Mouse (Mus musculus): Measurements from ENCODE around the gene Fbxw9. TPM values are rescaled to one million over a fixed set of nuclear protein-coding genes. Genes with fewer than 3 reads are reported as not detected.
"Not testable (repeated sequence)": the region's sequence is repeated elsewhere in the genome, so short reads cannot be mapped to it uniquely, and the experiment has no call there.

Fbxw9 gene
- total RNA-seq, 2 experiments from 2014 or later: 19.3 to 19.8 TPM

DNA sequence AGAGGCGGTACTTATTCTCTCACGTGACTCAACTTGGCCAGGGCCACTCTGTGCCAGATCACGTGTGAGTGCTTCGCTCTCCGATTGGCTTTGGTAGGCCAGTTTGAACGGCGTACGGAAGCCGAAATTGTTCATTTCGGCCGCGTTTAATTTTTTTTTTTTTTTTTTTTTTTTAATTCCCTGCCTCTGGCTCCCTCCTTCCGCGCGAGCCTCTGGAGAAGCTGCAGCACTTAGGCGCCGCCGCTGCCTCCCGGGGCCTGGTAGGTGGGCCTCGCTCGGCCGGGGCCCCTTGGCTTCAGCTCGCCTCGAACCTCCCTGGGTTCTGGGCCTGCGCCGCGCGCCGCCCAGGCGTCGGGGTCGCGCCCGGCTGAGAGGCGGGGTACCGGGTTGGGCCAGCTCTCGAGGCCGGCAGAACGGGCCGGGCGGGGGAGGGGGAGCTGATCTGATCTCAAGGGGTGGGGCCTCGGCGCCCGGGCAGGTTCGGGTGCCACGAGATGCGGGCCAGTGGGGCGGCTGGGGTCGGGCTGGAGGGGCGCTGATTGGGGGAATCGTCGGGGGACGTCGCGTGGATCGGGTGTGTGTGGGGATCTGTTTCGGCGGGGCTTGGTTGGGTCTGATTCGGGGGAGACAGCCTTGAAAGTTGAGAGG is 23.0 kb upstream of the Fbxw9 start, which contains the start of gene Tnpo2:
Gene Tnpo2 (plus strand): TSS at position 198 of the 648 bp plus-strand sequence.
- DNase-seq (ENCODE audit: low spot score in 2 of 2): peak; percentile 90 to 97

DNA sequence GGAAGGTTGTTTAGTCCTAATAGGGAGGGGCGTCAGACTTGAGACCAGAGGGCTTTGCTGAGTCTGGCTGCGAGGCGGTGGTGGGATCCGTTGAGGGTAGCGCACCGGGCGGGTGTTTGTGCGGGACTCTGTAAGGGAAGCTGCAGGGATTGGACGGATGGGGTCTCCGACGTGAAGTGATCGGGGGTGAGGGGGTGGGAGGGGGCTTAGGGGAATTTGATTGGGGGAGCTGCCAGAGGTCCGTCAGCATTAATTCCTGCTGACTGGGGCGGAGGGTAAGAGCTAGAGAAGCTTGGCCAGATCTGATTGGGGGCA is 22.5 kb upstream of the Fbxw9 start:
- DNase-seq (ENCODE audit: low spot score in 2 of 2): no peak

DNA sequence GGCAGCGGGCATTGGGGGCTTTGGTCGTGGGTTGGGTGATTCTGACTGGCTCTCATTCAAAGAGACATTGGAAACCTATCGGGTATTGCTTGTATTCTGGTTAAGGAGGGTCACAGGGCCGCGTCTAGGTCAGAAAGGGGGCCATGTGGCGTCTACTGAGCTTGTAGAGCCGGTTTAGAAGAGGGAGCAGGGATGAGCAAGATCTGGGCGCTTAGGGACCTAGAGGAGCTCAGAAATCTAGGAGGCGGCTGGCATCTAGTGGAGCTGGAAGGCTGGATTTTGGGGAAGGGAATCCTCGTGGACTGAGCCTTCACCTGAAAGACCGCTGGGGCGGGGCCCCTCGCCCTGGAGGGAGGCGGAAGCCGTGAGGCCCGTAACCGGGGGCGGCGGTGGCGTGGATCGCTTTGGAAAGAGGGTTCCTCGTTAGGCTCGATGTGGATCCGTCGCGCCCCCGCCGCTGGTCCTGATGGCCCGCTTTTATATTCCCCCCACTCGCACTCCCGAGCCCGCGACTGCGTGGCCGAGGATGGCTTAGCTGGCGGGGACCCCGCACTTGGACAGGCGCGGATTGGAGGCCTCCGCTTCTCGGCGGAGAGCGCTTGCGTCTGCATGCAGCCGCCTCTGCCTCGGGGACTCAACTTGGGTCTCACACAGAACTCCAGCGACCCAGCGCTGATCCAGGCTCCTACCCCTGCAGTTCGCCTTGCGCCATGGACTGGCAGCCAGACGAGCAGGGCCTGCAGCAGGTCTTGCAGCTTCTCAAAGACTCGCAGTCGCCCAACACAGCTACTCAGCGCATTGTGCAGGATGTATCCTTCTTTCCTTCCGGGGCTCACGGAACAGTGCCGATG is 21.9 kb upstream of the Fbxw9 start:
- DNase-seq (ENCODE audit: low spot score in 2 of 2): peak; percentile 51 to 60

DNA sequence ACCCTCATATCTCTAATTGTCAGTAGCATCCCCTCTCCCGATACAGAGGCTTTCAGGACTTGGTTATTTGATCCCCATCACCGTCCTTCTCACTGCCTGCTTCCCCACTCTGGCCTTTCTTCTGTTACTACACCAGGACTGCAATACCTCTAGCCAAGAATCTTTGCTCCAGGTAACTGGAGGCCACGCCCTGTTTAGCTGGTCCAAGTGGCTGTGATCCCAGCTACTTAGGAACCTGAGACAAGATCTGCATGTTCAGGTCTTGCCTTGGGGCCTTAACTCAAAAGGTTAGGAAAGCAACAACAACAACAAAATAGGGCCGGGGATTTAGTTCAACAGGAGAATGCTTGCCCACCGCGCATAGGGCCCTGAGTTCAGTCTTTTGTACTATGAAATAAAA is 16.2 kb upstream of the Fbxw9 start:
- DNase-seq (ENCODE audit: low spot score in 2 of 2): no peak

DNA sequence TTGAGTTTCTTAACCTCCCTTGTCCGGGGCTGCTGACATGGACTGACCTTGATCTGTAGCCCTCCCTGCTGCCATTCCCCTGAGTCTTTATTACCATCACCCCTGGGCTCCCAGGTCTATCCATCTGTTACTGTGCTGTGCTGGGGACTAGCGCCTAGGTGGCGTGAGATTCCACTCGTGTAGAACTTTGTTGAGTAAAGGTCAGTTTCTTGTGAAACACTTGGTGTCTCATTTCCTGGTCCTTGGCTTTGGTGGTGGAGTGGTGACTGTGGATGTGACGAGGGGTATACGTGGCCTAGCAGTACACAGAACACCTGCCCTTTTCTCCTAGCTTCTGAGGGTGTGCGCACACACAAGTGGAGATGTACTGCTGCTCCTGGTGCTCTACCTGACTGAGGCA is 2.5 kb upstream of the Fbxw9 start:
- no peak for DNase-seq (ENCODE audit: low spot score in 2 of 2)

DNA sequence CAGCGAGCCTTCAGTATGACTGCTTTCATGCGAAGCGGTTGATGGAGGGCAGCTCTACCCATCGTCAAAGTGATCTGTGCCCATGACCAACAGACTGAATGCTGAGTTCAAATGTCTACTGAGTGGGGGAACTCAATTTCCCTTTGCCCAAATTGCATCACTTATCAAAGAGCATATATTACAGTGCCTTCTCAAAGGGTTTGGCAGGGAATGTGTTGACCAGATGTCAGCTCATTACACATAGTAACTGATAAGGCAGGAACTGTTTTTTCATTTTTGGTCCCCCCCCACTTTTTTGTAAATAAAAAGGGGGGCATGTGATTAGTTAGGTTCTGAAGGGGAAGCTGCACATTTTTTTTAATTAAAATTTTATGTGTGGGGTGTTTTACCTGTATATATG is 2.7 kb downstream of the Fbxw9 start:
- no peak for DNase-seq (ENCODE audit: low spot score in 2 of 2)

DNA sequence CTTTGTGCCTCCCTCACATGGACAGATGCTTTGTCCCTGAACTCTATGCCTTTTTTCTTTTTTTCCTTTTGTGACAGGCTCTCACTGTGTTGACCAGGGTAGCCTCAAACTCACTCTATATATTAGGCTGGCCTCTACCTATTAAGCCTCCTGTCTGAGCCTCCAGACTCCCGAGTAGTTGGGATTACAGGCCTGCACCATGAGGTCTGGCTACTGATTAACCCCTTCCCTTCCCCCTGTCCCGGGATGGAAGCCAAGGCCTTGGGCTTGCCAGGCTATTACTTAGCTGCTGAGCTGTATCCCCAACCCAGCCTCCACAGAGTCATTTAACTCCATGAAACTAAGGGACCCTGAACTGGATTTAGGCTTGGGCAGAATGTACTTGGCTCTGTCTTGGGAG is 5.4 kb downstream of the Fbxw9 start:
- no peak for DNase-seq (ENCODE audit: low spot score in 2 of 2)

DNA sequence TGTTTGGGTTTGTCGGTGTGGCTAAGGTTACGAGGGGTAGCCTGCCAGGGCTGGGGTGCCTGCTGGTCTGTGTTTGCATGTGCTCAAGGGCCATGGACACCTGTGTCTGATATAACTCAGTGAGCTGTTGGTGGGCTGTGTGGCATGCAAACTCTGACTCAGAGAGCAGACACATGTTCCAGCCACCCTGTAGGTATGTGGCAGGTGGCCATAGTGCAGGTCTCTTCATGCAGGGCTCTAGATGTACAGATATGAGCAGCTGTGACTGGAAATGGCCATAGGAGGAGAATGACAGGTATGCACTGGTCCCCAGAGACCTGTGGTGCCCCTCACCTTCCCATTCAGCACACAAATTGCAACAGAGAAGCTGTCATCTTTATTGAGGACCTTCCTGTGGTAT is 7.3 kb downstream of the Fbxw9 start:
- DNase-seq (ENCODE audit: low spot score in 2 of 2): no peak

DNA sequence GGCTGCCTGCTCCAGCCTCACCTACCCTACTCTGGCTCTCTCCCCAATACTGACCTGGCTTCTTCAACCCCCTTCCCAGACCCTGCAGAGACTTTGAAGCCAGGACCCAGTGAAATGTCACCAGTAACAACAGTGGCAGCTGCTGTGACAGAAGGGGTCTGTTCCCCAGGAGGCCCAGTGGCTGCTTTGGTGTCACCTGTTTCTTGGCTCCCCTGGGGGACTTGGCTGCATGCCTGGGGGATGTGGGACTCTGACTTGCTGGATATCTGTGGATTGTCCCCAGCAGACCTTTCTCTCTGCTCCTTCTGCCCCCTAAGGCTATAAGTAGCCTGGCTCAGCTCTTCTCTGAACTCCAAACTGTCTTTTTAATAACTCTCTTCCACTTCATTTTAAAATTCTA is 8.1 kb downstream of the Fbxw9 start, which contains the start of gene Gm5741:
Gene Gm5741 (minus strand): TSS at position 1 of the 400 bp plus-strand sequence.
- no peak for DNase-seq (ENCODE audit: low spot score in 2 of 2)

DNA sequence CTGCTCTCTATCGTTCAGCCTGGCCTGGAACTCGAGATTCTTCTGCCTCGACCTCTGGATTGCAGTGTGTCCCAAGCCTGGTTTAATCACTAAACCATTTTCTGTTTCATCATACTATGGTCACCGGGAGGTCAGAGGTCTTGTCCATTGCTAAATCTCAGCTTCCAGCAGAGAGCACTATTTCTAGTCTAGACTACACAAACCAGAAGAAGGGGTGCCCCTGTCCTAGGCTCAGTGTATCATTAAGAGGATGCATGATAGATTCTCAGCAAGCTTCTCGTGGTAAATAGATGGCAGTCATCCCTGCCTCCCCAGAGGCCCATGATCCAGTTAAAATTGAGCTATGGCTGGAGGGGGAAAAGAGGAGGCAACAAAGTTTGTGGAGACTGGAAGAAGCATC is 11.2 kb downstream of the Fbxw9 start:
- DNase-seq (ENCODE audit: low spot score in 2 of 2): no peak

DNA sequence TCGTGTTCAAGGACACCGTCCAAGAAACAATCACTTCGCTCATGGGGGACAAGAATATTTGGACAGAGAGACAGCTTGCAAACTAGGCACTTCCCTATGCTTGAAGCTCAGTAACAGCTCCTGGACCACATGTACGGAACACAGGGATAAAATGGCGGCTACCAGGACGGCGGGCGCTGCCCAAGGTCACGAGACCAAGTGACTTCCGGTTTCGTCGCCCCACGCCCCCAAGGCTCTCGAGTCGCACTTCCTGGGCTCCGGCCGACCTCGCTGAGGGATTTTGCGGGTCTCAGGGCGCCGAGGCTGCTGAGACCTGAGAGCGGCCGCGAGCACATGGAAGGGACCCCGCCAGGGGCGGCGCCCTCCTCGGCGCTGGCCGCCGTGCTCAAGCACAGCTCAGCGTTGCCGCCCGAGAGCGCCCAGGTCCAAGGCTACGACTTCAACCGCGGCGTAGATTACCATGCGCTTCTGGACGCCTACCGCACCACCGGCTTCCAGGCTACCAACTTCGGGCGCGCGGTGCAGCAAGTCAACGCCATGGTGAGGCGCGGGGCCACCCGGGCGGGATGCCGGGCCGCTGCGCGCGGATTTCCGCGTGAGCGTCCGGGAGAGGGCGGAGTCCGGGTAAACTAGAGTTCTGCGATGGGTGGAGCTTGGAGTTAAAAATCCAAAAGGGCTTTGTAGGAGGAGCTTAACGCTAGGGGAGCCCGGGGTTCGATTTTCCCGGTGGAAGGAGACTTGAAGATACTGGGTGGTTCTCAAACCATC is 11.8 kb downstream of the Fbxw9 start, which contains the start of gene Dhps:
Gene Dhps (plus strand): TSS at position 244 of the 768 bp plus-strand sequence.
- peak; percentile 86 to 96 for DNase-seq (ENCODE audit: low spot score in 2 of 2)

DNA sequence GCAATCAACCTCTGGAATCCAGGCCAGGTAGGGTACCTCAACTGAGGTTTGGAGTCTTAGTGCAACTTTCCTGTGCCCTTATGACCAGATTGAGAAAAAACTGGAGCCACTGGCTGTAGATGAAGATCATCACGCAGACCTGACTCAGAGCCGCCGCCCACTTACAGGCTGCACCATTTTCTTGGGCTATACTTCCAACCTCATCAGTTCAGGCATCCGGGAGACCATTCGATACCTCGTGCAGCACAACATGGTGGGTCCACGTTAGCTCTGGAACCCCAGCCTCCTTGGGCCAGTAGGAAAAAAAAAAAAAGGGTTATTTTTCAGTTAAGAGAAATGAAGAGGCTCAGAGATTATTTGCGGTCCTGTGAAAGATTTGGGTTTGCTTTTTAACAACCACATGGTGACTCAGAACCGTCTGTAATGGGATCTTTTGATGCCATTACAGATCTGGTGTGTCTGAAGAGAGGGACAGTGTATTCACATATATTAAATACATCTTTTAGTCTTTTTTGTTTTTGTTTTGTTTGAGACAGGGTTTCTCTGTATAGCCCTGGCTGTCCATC is 12.6 kb downstream of the Fbxw9 start:
- no peak for DNase-seq (ENCODE audit: low spot score in 2 of 2)

DNA sequence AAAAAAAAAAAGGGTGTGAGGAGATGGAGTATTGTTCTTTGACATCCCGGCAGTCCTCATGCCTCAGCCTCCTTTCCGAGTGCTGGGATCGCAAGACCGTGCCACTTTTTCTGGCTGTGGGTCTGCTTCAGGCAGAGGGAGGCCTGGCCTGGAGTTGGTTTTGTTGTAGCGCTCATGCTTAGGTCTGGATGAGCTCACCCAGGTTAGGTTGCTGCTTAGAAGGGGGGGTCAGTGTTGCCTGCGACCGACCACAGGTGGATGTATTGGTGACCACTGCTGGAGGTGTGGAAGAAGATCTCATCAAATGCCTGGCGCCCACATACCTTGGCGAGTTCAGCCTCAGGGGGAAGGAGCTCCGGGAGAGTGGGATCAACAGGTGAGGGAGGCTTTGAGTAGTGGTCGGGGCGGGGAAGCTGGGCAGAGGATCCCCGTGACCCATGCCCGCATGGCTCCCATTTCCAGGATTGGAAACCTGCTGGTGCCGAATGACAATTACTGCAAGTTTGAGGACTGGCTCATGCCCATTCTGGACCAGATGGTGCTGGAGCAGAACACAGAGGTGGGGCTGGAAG is 13.3 kb downstream of the Fbxw9 start:
- no peak for DNase-seq (ENCODE audit: low spot score in 2 of 2)

DNA sequence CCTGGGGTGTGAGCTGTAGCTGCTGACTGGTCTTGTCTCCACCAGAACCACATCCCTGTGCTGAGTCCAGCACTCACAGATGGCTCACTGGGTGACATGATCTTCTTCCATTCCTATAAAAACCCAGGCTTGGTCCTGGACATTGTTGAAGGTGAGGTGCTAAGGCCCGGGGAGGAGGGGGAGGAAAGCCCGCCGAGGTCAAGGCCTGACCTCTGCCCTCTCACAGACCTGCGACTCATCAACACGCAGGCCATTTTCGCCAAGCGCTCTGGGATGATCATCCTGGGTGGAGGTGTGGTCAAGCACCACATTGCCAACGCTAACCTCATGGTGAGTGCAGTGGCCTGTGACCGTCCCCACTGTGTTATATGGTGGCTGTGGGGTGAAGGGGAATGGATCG is 14.3 kb downstream of the Fbxw9 start:
- no peak for DNase-seq (ENCODE audit: low spot score in 2 of 2)

DNA sequence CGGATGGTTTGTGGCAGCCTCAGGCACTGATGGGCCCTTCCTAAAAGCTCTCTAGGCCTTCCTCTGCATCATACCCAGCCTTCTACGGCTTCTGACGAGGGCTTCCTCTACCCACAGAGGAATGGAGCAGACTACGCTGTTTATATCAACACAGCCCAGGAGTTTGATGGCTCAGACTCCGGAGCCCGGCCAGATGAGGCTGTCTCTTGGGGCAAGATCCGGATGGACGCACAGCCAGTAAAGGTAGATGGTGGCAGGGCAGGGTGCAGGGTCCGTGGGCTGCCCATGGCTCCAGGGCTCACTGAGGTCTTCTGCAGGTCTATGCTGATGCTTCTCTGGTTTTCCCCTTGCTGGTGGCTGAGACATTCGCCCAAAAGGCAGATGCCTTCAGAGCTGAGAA is 14.8 kb downstream of the Fbxw9 start:
- no peak for DNase-seq (ENCODE audit: low spot score in 2 of 2)

DNA sequence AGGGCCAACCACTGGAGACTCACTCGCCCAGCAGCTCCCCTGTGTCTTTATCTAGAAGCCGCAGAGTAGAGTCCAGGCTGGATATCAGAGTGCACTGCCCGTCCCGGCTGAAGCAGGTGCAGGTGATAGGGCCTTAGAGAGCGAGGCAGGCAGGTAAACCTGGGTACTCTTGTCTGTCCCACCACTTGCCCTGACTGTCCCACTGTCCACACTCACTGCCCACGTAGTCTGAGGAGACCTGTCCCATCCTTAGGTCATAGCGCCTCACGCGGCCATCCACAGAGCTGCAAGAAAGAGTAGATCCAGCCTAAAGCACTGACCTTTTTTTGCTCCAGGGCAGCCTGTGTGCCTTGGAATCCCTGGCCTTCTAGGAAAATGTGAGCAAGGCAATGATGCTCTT is 16.1 kb downstream of the Fbxw9 start:
- DNase-seq (ENCODE audit: low spot score in 2 of 2): no peak

DNA sequence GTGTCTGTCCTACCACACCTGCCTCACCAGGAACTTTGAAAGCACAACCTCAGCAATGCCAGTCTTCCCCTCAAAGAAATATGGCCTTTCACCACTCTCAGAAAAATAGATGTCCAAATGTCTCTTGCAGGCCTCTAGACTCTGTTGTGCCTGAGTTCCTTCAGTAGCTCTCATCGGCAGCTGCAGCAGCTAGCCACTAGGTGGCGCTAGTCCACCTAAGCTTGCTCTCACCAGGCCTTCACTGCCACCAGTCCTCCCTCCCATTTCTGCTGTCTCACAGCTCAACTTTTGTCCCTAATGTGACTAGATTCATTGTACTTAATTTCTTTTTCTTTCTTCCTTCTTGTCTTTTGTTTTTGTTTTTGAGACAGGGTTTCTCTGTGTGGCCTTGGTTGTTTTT is 17.1 kb downstream of the Fbxw9 start:
- DNase-seq (ENCODE audit: low spot score in 2 of 2): peak; percentile 75 to 91

DNA sequence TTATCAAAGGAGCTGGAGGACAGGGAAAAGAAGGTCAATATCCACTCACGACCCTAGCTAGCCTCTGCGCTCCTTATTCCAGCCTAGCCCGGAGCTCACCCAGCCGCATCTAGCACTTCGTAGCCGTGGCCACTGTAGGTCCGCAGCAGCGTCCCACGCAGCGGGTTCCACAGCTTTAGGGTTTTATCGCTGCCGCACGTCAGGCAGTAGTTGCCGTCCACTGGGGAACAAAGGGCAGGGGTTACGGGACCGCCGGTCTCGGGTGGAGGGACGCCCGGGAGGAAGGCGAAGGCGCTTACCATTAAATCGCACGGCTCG is 20.3 kb downstream of the Fbxw9 start:
- no peak for DNase-seq (ENCODE audit: low spot score in 2 of 2)

DNA sequence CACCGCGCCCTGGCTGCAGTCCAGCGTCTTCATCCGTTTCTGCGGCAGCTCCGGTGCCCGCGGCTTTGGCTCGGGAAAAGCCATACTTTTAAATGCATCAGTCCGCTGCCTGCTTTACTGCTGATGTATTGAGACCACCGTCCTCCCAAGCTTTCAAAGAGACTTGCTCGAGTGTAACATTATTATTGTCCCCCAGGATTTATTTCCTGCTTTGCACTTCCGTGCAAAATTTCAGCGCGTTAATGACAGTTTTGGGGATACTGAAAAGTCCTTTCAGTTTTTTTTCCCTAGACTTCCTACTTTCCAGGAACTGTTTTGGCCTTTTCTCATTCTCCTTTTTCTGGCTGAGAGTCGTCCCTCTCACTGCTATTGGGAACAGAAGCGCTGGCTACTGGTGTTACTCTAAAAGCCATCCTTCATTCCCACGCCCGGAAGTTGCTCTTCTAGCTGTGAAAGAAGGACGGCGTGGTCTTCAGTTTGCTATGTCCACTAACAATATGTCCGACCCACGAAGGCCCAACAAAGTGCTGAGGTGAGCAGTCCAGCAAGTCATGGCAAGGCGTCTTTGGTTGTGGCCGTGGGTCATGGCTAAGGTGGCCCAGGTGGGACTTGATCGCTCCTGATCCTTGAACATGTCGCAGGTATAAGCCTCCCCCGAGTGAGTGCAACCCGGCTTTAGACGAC is 20.8 kb downstream of the Fbxw9 start, which contains the start of gene Wdr83os:
Gene Wdr83os (plus strand): TSS at position 209 of the 684 bp plus-strand sequence.
- DNase-seq (ENCODE audit: low spot score in 2 of 2): peak in 1 of 2 experiments; percentile 67

DNA sequence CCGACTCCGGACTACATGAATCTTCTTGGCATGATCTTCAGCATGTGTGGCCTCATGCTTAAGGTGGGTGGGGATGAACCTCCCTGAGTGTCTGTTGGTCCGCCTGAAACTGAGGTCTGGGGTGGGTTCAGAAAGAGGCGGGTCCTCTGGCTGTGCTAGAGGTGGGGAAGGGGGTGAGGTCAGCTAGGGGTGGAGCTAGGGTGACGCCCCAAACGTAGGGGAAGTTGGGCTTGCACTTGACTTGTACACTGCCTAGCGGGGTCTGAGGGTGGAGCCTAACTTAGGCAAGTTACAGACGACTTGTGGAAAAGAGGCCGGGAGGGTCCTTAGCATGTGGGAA is 21.3 kb downstream of the Fbxw9 start, which contains the start of gene Wdr83:
Gene Wdr83 (minus strand): TSS at position 91 of the 340 bp plus-strand sequence.
- DNase-seq (ENCODE audit: low spot score in 2 of 2): no peak

DNA sequence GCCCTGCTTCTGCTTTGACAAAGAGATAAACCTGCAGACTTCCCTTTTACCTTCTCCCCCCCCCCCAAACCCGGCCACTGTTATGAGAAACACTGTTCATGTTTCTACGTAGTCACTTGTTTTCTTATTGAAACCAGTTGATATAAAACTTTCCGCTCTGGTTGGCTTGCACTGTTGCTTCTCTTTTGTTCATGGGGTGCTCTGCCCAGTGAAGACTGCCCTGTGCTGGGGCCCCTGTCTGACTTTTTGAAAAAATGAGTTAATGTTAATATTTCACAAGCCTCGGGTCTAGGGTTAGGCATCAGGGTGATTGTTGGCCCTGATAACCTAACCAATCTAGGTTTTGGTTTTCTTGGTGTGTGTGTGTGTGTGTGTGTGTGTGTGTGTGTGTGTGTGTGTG is 22.3 kb downstream of the Fbxw9 start:
- DNase-seq (ENCODE audit: low spot score in 2 of 2): not testable (repeated sequence)
